Mouse (Mus musculus) v-Abl transformed pro-B cells (cell line): Measurements from ENCODE around the gene Gm44511.

Experiments
- in situ Hi-C, 2 experiments: fragments of 400-800 bp; cut with MboI; formaldehyde crosslinking; loops; one replicate each; pipeline ENCODE4 v1.15.1; 2025; ENCODE audit not compliant: unreplicated experiment in 2 of 2

Gm44511 gene

DNA sequence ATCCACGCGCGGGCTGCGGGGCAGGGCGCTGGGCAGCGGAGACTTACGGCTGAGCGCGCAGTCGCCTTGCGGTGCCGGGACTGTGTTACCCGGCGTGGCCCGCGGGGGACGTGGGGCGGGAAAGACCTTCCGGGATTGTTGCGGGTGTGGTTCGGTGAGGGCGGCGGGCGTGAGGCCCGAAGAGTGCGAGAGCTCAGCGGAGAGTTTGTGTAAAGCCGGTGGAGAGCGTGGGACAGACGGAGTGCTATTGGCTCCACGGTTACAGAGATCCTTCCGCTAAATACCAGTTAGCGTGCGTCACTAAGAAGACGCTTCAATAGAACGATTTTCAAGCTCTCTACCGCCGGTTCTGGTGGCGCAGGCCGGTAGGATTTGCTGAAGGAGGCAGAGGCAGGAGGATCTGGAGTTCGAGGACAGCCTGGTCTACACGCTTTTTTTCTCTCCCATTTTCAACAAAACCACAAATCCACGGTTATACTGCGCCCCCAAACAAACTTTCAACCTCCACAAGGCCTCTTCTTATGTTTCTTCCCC is 16.9 kb upstream of the Gm44511 start:
- in situ Hi-C loops: loop anchor here (5.0 to 25.0 kb wide), 8 partner anchors 41 to 694 kb away; partner anchors contain the start of genes Fkbp4 (in 2 of the 2), Gabarapl1 (in 1 of the 2), Olr1 (in 1 of the 2) and Tmem52b (in 1 of the 2)

DNA sequence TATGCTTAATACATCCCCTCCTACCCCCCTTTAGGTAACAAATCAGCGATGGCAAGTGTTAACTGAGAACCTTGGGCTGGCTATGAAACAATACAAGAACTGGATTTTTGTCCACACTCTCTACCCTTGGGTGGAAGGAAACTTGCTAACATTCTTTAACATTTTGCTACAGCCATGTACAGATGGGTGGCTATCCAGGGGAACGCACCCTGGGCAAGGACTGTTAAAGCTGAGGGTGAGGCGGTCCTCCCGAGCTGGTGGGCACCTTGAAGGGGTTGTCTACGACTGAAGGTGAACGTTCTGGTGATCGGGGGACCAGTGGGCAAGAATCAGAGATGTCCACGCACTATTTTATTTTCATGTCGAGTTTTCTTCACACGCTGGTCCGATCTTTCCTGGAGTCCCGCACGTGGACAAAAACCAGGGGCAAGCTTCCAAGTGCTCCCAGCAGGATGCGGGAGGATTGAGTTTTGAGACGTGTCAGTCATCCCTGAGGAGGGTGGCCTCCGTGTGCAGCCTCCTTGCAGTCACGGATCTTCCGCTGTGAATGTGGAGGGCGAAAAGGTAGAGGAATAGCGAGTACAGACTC is 16.3 kb upstream of the Gm44511 start:
- in situ Hi-C loops: loop anchor here (5.0 to 25.0 kb wide), 8 partner anchors 40 to 695 kb away; partner anchors contain the start of genes Fkbp4 (in 2 of the 2), Gabarapl1 (in 1 of the 2), Olr1 (in 1 of the 2) and Tmem52b (in 1 of the 2)

DNA sequence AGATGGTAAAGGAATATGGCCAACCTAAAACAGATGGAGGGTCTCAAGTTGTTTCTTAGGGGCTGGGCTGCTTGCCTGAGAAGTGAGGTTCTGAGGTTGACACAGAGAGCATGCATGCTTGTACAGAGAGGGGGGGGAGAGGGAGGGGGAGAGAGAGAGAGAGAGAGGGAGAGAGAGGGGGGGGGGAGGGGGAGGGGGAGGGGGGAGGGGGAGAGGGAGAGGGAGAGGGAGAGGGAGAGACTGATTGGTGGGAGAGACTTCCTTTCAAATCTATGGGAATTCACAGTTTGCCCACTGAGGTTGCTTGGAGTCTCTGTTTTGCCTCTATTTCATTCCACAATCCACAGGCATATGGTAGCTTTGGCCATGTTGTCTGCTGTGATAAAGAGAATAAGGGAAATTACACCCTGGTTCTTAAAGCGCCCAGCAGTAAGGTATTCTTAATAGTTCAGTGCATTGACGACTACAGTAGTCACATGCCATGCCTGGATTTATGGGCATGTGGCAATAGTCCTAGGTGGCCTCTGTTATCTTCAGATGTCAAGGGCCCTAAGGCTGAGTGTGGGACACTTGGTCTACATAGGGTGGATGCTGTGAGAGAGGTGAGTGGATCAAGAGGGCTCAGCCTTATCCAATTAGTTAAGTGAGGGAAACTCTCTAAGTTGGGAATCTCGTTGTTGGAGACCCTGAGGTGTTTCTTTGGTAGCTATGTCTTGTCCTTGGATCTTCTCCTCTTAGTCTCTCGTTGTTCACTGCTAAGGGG is 15.4 kb upstream of the Gm44511 start:
- in situ Hi-C loops: loop anchor here (5.0 to 25.0 kb wide), 8 partner anchors 39 to 696 kb away; partner anchors contain the start of genes Fkbp4 (in 2 of the 2), Gabarapl1 (in 1 of the 2), Olr1 (in 1 of the 2) and Tmem52b (in 1 of the 2)

GRCm38 (mm10) chr6:128840669-128841068 is 14.6 kb upstream of the Gm44511 start:
- in situ Hi-C loops: loop anchor here (5.0 to 25.0 kb wide), 8 partner anchors 38 to 697 kb away; partner anchors contain the start of genes Fkbp4 (in 2 of the 2), Gabarapl1 (in 1 of the 2), Olr1 (in 1 of the 2) and Tmem52b (in 1 of the 2)

- in situ Hi-C loops: loop anchor here (5.0 to 25.0 kb wide), 9 partner anchors 38 to 697 kb away; partner anchors contain the start of genes Fkbp4 (in 2 of the 2), Gabarapl1 (in 1 of the 2), Olr1 (in 1 of the 2) and Tmem52b (in 1 of the 2)
Measured at GRCm38 (mm10) chr6:128839921-128840320, 13.8 kb upstream of the Gm44511 start.

GRCm38 (mm10) chr6:128839266-128839771 is 13.2 kb upstream of the Gm44511 start:
- in situ Hi-C loops: loop anchor here (5.0 to 25.0 kb wide), 4 partner anchors 237 to 698 kb away; partner anchors contain the start of genes Fkbp4 (in 2 of the 2), Gabarapl1 (in 1 of the 2), Olr1 (in 1 of the 2) and Tmem52b (in 1 of the 2)

DNA sequence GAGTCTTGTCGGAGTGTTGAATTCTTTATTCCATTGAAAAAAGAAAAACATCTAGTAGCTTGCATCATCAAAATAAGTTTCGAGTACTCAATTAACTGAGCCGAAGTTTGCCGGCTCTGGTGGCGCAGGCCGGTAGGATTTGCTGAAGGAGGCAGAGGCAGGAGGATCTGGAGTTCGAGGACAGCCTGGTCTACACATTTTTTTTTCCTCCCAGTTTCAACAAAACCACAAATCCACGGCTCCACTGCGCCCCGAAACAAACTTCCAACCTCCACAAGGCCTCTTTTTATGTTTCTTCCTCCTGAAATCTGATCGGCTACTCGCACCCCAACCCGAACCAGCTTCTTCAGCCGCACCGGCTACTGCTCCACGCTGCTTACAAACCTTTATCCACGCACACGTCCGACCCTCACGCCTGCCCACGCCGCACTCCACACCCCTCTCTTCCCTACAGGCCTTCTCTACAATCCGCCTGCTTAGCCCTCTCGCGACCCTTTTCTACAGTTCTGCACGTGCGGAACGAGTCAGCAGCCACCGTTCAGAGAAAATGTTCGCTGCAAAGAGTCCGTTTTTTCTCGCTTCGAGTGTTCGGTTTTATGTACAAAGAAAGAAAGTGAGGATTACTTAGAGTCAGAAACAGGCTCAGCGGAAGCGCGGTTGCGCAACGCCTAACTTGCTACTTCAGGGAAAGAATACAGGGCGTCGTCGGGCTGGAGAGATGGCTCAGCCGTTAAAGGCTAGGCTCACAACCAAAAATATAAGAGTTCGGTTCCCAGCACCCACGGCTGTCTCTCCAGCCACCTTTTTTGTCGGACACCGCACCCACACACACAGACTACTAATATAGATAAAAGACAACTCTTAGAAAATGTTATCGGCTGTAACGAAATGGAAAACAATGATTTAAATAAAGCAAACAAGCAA is 12.5 kb upstream of the Gm44511 start:
- in situ Hi-C loops: loop anchor here (5.0 to 25.0 kb wide), 4 partner anchors 236 to 699 kb away; partner anchors contain the start of genes Fkbp4 (in 2 of the 2), Gabarapl1 (in 1 of the 2), Olr1 (in 1 of the 2) and Tmem52b (in 1 of the 2)

DNA sequence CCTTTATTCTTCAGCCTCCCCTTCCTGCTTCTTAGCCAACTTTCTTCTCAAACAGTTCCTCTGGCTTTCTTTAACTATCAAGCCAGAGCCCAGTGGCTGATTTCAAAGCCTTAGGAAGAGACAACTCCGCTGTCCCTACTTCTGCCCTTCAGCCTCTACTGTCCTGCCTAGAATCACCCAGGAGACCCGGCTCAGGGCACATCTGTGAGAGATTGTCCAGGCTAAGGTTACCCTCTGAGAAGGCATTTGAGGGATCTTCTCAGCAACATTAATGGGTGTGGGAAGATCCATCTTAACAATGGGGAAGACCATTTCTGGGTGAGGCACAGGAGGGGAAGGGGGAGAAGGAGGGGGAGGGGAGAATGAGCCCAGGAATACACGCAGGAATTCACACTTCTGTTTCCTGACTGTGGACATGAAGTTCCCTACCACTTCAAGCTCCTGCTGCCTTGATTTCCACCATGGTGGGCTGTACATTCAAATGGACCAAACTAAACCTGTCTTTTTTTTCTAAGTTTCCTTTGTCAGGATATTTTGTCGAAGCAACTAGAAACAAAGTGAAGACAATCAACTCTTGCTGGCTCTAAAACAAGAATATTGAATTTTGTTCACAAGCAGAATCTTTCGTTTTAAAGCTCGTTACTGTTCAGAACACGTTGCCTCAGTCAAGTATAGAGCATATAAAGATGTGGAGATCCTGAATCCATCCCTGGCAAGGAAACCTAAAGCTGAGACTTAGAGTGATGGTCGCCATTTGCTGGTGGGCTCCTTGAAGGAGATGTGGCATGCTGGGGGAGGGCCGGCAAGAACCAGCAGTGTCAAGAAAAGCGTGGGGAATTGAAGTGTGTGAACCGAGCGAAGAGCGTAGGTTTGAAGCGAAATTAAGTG is 11.6 kb upstream of the Gm44511 start:
- in situ Hi-C loops: loop anchor here (5.0 to 25.0 kb wide), 4 partner anchors 235 to 700 kb away; partner anchors contain the start of genes Fkbp4 (in 2 of the 2), Gabarapl1 (in 1 of the 2), Olr1 (in 1 of the 2) and Tmem52b (in 1 of the 2)

DNA sequence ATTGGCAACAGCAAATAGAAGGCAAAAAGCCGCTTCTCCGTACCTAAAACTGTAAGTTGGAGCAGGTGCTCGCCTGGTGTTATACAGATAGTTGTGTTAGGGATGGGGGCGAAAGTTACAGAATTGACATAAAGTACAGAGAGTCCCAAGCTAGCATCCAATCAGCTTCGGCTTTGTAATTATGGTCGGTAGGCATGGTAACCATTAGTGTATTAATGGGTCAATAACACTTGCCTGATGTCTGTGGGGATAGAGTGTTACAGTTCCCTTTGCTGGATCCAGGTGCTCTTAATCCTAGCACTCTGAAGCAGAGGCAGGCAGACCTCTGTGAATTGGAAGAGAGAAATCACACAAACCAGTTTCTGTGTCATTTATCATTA is 10.8 kb upstream of the Gm44511 start:
- in situ Hi-C loops: loop anchor here (5.0 to 25.0 kb wide), 4 partner anchors 235 to 700 kb away; partner anchors contain the start of genes Fkbp4 (in 2 of the 2), Gabarapl1 (in 1 of the 2), Olr1 (in 1 of the 2) and Tmem52b (in 1 of the 2)

DNA sequence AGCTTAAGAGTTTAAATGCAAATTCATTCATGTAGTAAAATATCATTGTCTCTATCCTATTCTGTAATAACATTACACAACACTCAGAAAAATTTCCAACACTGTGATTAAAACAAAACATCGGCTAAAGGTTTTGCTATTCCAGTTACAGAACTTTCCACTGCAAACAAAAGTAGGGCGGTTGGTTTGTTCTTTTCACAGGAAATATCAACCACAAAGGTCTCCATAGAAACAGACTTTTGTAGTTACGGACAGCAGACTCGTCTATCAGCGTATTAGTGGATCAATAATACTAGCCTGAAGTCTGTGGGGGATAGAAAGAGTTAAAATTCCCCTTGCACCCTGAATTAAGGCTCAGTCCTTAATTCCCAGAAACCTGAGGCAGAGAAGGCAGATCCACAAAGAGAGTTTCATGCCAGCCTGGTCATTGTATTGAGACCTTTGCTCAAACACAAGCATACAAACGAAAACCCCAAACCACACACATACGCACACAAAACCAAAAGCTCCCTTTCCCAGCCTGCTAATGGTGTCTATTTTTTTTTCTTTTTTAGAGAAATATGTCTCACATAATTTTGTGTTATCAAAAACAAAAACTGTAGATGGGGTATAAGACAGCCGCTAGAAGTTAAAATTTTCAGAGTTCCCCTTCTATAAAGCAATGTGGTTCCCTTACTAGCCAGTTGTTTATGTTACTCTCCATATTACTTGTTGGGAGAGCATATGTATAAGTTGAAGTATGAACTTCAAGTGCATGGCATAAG is 10.3 kb upstream of the Gm44511 start:
- in situ Hi-C loops: loop anchor here (5.0 to 25.0 kb wide), 4 partner anchors 234 to 701 kb away; partner anchors contain the start of genes Fkbp4 (in 2 of the 2), Gabarapl1 (in 1 of the 2), Olr1 (in 1 of the 2) and Tmem52b (in 1 of the 2)

- in situ Hi-C loops: loop anchor here (5.0 to 25.0 kb wide), 4 partner anchors 233 to 702 kb away; partner anchors contain the start of genes Fkbp4 (in 2 of the 2), Gabarapl1 (in 1 of the 2), Olr1 (in 1 of the 2) and Tmem52b (in 1 of the 2)
Measured at GRCm38 (mm10) chr6:128835571-128835970, 9.5 kb upstream of the Gm44511 start.

DNA sequence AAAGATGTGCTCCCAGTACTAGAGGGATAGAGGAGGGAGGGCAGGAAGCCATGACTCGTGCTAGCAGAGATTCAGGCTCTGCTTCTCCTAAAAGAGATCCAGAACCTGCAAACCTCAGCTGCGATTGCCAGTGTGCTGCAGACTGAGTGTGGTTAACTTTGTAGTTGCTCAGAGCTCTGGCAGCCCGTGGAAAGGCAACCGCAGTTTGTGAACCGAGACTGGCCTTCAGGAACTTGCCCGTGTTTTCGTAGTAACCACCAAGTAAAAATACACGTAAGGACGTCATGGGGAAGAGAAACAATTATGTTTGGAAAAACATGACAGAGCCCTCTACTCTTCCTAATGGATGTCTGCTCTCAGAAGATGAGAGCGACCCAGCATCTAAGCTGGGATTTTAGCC is 6.9 kb upstream of the Gm44511 start:
- in situ Hi-C loops: loop anchor here (25.0 kb wide), 3 partner anchors 396 to 704 kb away; partner anchors contain the start of genes Fkbp4 (in 2 of the 2), Gabarapl1 (in 1 of the 2), Olr1 (in 1 of the 2) and Tmem52b (in 1 of the 2)

GRCm38 (mm10) chr6:128829837-128830236 is 3.7 kb upstream of the Gm44511 start:
- in situ Hi-C loops: loop anchor here (25.0 kb wide), 3 partner anchors 393 to 707 kb away; partner anchors contain the start of genes Fkbp4 (in 2 of the 2), Gabarapl1 (in 1 of the 2), Olr1 (in 1 of the 2) and Tmem52b (in 1 of the 2)

- in situ Hi-C loops: loop anchor here (25.0 kb wide), 3 partner anchors 389 to 711 kb away; partner anchors contain the start of genes Fkbp4 (in 2 of the 2), Gabarapl1 (in 1 of the 2), Olr1 (in 1 of the 2) and Tmem52b (in 1 of the 2)
Measured at GRCm38 (mm10) chr6:128826781-128827180, 666 bp upstream of the Gm44511 start.

- in situ Hi-C loops: no loop called here
Measured at GRCm38 (mm10) chr6:128818083-128818802, 7.9 kb downstream of the Gm44511 start.

DNA sequence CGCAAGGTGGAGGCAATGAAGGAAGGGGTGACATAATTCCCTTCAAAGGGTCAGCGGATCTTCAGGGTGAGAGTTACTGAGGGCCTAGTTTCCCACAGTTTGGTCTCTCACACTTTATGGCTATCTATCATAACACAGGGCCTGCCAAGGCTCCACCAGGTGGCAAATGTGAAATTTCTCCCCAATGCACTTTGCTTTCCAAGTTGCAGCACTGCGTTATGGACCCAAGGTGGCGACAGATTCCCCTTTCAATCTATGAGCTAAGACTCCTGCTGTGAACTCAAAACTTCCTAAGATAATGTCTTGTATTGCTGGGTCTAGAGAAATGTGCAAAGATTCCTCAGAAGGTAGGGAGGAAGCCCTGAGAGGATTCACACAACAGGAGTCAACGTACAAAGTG is 17.6 kb downstream of the Gm44511 start:
- in situ Hi-C loops: loop anchor here (5.0 to 10.0 kb wide), 3 partner anchors 444 to 516 kb away; no protein-coding TSS in a partner anchor
